Mouse (Mus musculus): ENCODE data around the gene Cox7a2. TPM values are rescaled to one million over a fixed set of nuclear protein-coding genes. Genes with fewer than 3 reads are reported as not detected.

The Cox7a2 gene
- polyA plus RNA-seq, 1 experiment from 2014 or later = 635 TPM

DNA sequence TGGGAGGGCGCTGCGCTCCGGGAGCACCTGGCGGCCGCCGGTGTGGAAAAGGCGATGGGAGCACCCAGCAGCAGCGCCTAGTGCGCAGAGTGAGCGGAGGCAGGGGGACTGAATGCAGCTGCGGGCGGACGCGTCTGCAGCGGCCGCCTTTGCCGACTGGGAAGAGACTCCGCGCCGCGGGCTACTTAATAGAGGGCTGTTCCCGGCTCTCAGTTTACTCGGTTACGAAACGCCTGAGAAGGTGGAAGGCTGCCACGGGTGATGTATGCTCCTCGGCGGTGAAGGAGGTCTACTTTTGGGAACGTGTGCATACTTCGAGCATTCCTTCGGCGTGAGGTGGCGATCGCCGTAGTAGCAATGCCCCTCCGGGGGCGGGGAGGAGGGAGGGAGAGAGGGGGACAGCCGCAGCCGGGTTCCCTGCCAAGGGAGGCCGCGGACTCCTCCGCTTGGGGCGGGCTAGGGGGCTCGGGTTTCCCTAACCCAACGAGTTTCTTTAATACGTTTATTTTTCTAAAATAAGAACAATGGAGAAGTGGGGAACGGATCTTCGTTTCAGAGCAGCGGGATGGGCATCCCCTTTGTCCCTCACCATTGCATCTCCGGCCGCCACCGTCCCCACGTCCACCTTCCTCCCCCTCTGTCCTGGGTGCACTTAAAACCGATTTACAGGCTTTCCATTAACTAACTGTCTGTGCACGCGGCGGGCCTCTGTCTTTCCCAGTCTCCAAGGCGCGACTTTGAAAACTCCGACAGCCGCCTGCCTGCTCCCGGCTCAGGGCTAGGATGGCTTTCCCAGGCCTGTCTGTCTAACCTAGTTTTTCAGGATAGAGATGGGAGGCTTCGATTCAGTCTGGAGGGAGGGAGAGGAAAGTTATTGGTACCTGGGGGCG lies 41.0 kb downstream of the Cox7a2 start, which contains the start of gene Col12a1:
TSS of gene Col12a1 (minus strand) at position 351 of the 890 bp plus-strand sequence.
- Histone ChIP-seq H3K9me3 (ENCODE audit: control insufficient read depth, low read length) (no peaks in the 10 kb centered on the region), H3K4me3 (ENCODE audit: low read depth, low read length) (peak within 1 kb of the TSS; percentile 64), H3K9ac (ENCODE audit: low read length) (peak within 1 kb of the TSS; percentile 68), H3K36me3 (ENCODE audit: control insufficient read depth, insufficient read depth, low read length) (no peaks in the 10 kb centered on the region), H3K4me2 (ENCODE audit: low read depth) (peak within 1 kb of the TSS; percentile 95), H3K4me1 (ENCODE audit: control insufficient read depth, insufficient read depth, low read length) (peaks cover 22% of the 10 kb centered on the region; the same call in 1 of the 2 replicates), H3K27me3 (ENCODE audit: control insufficient read depth, insufficient read depth, low read length) (peaks cover 31% of the 10 kb centered on the region), H3K27ac (ENCODE audit: low read depth, low read length) (no peak within 1 kb of the TSS)
- DNase-seq (ENCODE audit: low spot score) = peak; percentile 78
- ATAC-seq (ENCODE audit: insufficient read depth, low FRiP score, low TSS enrichment) = peak; percentile 48
- WGBS = under 1% methylated on average over 60 of the region's 64 CpGs

DNA sequence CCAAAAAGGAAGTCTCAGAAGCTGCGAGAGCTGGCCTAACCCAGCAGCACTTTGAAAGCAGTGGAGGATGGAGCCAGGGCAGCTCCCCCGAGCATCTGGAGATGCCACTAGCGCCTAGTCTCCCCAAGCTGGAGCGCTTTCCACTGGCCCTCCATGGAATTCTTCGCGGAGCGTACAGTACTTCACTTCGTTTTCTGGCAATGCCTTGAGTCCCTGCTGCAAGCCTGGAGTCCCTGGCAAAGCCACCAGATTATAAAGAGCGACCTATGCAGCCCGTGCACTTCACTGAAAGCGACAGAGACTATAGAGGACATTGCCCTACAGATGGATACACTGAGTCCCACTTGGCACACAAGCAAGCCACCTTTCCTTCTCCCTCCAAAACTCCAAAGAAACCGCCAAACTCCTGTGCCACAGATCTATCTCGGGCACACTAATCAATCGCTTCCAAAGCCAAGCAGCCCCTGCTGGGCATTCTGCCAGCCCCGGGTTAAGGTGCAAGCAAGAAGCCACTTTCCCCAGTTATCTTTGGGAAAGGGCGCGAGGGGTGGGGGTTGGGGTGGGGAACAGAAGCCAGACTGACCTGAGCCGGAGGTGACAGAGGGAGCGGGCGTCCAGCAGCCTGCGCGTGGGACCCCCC lies 41.7 kb downstream of the Cox7a2 start:
- Histone ChIP-seq H3K27ac (ENCODE audit: low read depth, low read length) (no peak overlapping the region), H3K9ac (ENCODE audit: low read length) (peak overlapping the region; percentile 68), H3K27me3 (ENCODE audit: control insufficient read depth, insufficient read depth, low read length) (peaks cover 31% of the 10 kb centered on the region), H3K36me3 (ENCODE audit: control insufficient read depth, insufficient read depth, low read length) (no peaks in the 10 kb centered on the region), H3K9me3 (ENCODE audit: control insufficient read depth, low read length) (no peaks in the 10 kb centered on the region), H3K4me1 (ENCODE audit: control insufficient read depth, insufficient read depth, low read length) (peaks cover 22% of the 10 kb centered on the region; the same call in 1 of the 2 replicates), H3K4me2 (ENCODE audit: low read depth) (peak overlapping the region; percentile 95), H3K4me3 (ENCODE audit: low read depth, low read length) (peak overlapping the region; percentile 64)
- peak; percentile 46 for DNase-seq (ENCODE audit: low spot score)
- peak; percentile 8; the same call in 1 of the 2 replicates for ATAC-seq (ENCODE audit: insufficient read depth, low FRiP score, low TSS enrichment)
- 2% methylated on average over 22 of the region's 22 CpGs for WGBS

DNA sequence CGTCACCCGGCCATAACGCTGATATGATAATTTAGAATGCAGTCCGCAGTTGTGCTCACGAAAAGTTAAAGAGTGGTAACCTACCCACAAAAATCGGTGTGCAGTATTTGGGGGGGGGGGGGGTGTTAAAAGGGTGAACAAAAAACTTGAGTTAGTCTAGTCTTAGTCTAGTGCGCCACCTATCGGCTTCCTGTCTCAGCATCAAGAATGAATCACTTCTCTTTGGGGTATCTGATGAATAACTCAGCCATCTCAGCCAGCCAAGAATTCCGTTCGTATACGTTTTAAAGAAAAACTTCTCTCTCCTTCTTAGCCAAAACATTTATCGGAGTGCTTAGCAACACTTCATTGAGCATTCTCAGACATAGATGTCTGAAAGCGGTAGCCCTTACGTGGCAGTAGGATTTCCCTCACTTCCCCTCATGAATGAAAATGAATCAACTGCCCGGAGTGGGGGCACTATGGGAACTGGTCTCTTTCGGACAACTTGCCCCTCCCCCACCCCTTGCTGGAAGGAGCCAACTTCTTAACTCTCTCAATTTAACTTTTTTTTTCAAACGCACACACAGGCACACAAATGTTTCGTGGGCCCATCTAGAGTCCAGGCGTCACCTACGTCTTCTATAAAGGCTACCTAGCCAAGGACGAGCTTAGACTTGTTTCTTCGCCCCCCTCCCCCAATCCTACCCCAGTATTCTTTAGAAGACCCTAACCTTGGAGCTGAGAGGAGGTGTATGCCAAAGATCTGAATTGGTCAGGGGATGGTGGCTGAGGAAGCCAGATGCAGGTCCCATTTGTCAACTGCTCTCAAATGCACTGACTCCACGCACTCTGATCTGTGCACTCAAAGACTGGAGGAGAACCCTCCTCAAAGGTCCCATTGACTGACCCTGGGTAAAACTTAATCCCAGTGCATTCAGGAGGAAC lies 42.5 kb downstream of the Cox7a2 start:
- no peaks in the 10 kb centered on the region for H3K9me3 ChIP-seq (ENCODE audit: control insufficient read depth, low read length)
- H3K27ac ChIP-seq (ENCODE audit: low read depth, low read length) = no peak overlapping the region
- peaks cover 22% of the 10 kb centered on the region; the same call in 1 of the 2 replicates for H3K4me1 ChIP-seq (ENCODE audit: control insufficient read depth, insufficient read depth, low read length)
- H3K9ac ChIP-seq (ENCODE audit: low read length) = peak overlapping the region; percentile 68; the same call in 1 of the 2 replicates
- H3K4me2 ChIP-seq (ENCODE audit: low read depth) = peak overlapping the region; percentile 95
- H3K27me3 ChIP-seq (ENCODE audit: control insufficient read depth, insufficient read depth, low read length) = peaks cover 31% of the 10 kb centered on the region
- H3K4me3 ChIP-seq (ENCODE audit: low read depth, low read length) = peak overlapping the region; percentile 64
- H3K36me3 ChIP-seq (ENCODE audit: control insufficient read depth, insufficient read depth, low read length) = no peaks in the 10 kb centered on the region
- ATAC-seq (ENCODE audit: insufficient read depth, low FRiP score, low TSS enrichment) (no peak), DNase-seq (ENCODE audit: low spot score) (peak; percentile 74)
- WGBS = 7% methylated on average over 23 of the region's 23 CpGs

DNA sequence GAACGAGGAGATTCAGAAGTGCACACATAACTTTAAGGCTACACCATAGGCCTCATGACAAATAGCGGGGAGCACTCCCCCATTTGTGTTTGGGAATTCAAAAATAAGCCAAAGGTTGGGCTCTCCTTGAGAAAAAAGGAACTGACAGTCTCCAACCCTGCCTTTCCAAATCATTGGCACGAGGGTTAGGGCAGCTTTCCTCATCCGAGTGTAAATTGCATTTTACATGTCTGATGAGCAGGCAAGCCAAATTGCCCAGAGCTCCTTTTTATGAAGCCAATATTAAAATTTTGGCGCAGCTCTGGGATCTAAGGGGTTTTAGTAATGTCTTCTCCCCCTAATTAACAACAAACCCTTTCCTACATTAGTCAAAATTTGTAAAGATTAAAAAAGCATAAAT lies 43.2 kb downstream of the Cox7a2 start:
- H3K9ac ChIP-seq (ENCODE audit: low read length) = no peak overlapping the region
- peak overlapping the region; percentile 12; the same call in 1 of the 2 replicates for H3K4me3 ChIP-seq (ENCODE audit: low read depth, low read length)
- H3K9me3 ChIP-seq (ENCODE audit: control insufficient read depth, low read length) = no peaks in the 10 kb centered on the region
- DNase-seq (ENCODE audit: low spot score) = no peak
- H3K4me2 ChIP-seq (ENCODE audit: low read depth) = peak overlapping the region; percentile 95
- H3K27ac ChIP-seq (ENCODE audit: low read depth, low read length) = no peak overlapping the region
- no peaks in the 10 kb centered on the region for H3K36me3 ChIP-seq (ENCODE audit: control insufficient read depth, insufficient read depth, low read length)
- 39% methylated on average over 5 of the region's 5 CpGs for WGBS
- H3K4me1 ChIP-seq (ENCODE audit: control insufficient read depth, insufficient read depth, low read length) = peaks cover 22% of the 10 kb centered on the region; the same call in 1 of the 2 replicates
- peaks cover 29% of the 10 kb centered on the region for H3K27me3 ChIP-seq (ENCODE audit: control insufficient read depth, insufficient read depth, low read length)
- no peak for ATAC-seq (ENCODE audit: insufficient read depth, low FRiP score, low TSS enrichment)

DNA sequence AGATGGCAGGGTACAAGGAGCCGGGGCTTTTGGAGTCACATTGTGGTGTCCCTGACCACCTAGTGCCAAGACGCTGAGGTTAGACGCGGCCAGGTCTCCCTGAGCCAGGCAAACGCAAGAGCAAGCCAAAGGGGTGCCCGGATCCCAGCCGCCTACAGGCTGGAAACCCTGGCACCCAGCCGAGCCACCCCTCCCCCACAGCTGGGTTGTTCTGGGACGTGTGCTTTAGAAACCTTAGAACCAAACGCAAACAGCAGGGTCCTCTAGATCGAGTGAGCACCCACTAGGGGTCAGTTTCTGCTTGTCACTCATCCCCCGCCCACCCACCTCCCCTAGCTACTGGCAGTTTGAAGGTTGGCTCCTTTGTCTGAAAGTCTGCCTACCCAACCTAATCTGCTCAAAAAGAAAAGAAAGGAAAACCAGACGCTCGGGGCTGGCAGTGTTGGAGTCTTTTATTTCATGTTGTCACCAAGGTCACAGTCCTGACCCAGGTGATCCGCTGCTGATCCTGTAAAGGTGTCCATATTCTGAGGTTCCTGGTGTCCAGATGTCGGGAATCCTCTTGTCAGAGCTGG lies 45.1 kb downstream of the Cox7a2 start:
- Histone ChIP-seq H3K9ac (ENCODE audit: low read length) (peak overlapping the region; percentile 22; the same call in 1 of the 2 replicates), H3K4me1 (ENCODE audit: control insufficient read depth, insufficient read depth, low read length) (peaks cover 15% of the 10 kb centered on the region; the same call in 1 of the 2 replicates), H3K27ac (ENCODE audit: low read depth, low read length) (no peak overlapping the region), H3K36me3 (ENCODE audit: control insufficient read depth, insufficient read depth, low read length) (no peaks in the 10 kb centered on the region), H3K27me3 (ENCODE audit: control insufficient read depth, insufficient read depth, low read length) (peaks cover 15% of the 10 kb centered on the region), H3K4me2 (ENCODE audit: low read depth) (peak overlapping the region; percentile 32), H3K9me3 (ENCODE audit: control insufficient read depth, low read length) (no peaks in the 10 kb centered on the region), H3K4me3 (ENCODE audit: low read depth, low read length) (no peak overlapping the region; the same call in 1 of the 2 replicates)
- DNase-seq (ENCODE audit: low spot score) (peak; percentile 66), ATAC-seq (ENCODE audit: insufficient read depth, low FRiP score, low TSS enrichment) (peak; percentile 25; the same call in 1 of the 2 replicates)
- 7% methylated on average over 16 of the region's 16 CpGs for WGBS

Other genes with a start within 250 kb of the Cox7a2 start
- gene Col12a1, start 41.0 kb downstream of the Cox7a2 start, polyA plus RNA-seq (2014; fragmentation: Nextera tagmentation; extraction: Ambion mirVana) = 19.9 and 24.2 TPM in 2 replicates
- 85.5 and 100.0 TPM in 2 replicates for gene Tmem30a, start 33.6 kb upstream of the Cox7a2 start, polyA plus RNA-seq (2014; fragmentation: Nextera tagmentation; extraction: Ambion mirVana)

Data from neural tube, embryonic 11.5 days (tissue).